Mouse (Mus musculus) testis, postnatal 14 days (tissue): ENCODE measurements around the gene Pbrm1.

Source experiments
- DNase-seq: peaks from one replicate; pipeline ENCODE4 v3.0.0; 2021; ENCODE audit warnings: low spot score

Pbrm1 gene

GRCm38 (mm10) chr14:31166827-31167226, 147.9 kb downstream of the Pbrm1 start:
- DNase-seq: no peak

- DNase-seq: no peak
Observed at GRCm38 (mm10) chr14:31168425-31168824, 149.5 kb downstream of the Pbrm1 start, which contains the start of gene Stab1. Gene Stab1 (minus strand): TSS chr14:31168641.

- DNase-seq: no peak
Observed at GRCm38 (mm10) chr14:31169508-31169907, 150.6 kb downstream of the Pbrm1 start.

- no peak for DNase-seq
Observed at GRCm38 (mm10) chr14:31170963-31171362, 152.0 kb downstream of the Pbrm1 start.
